Mouse (Mus musculus) stomach, embryonic 15.5 days (tissue): ENCODE measurements at regions not wholly inside any gene's neighbourhood (a gene's known extent, or its start where the extent isn't known, plus 50 kb on each side); places are given as distances from the start of the nearest gene placed in this dataset.

Experiments used
- ATAC-seq: fragments of 200-750 bp; cut with Nextera tagmentation; 2 replicates; pipeline ENCODE4 v1.8.0; 2017; ENCODE audit warnings: low read depth, moderate number of reproducible peaks, moderate TSS enrichment; ENCODE audit not compliant: insufficient read depth, low FRiP score
- H3K27ac ChIP-seq: fragments of 300-500 bp; sonication (generic); 2 replicates; pipeline ENCODE4 v1.5.1; 2015; ENCODE audit warnings: mild to moderate bottlenecking, inconsistent platforms
- H3K27me3 ChIP-seq: fragments of 300-500 bp; sonication (generic); replicated peaks from 2 replicates; pipeline ENCODE4 v1.6.1; 2015; ENCODE audit warnings: inconsistent platforms
- H3K36me3 ChIP-seq: fragments of 300-500 bp; sonication (generic); 2 replicates; pipeline ENCODE4 v1.6.1; 2015; ENCODE audit warnings: inconsistent platforms
- H3K4me1 ChIP-seq: fragments of 300-500 bp; sonication (generic); 2 replicates; pipeline ENCODE4 v1.6.1; 2015; ENCODE audit warnings: inconsistent platforms
- H3K4me2 ChIP-seq: fragments of 300-500 bp; sonication (generic); 2 replicates; pipeline ENCODE4 v1.6.1; 2015; ENCODE audit warnings: mild to moderate bottlenecking, inconsistent platforms
- H3K4me3 ChIP-seq: fragments of 300-500 bp; sonication (generic); replicated peaks from 2 replicates; pipeline ENCODE4 v1.5.1; 2015; ENCODE audit warnings: inconsistent platforms
- H3K9ac ChIP-seq: fragments of 300-500 bp; sonication (generic); 2 replicates; pipeline ENCODE4 v1.6.1; 2015; ENCODE audit warnings: inconsistent platforms
- H3K9me3 ChIP-seq: fragments of 300-500 bp; sonication (generic); 2 replicates; pipeline ENCODE4 v1.6.1; 2016; ENCODE audit warnings: inconsistent platforms
- WGBS: fragments of 180-500 bp; shearing (Covaris S2); methylation state at CpG from one replicate; pipeline ENCODE4 v1.1.7; 2015; 5-methylcytosine and 5-hydroxymethylcytosine counted together

DNA sequence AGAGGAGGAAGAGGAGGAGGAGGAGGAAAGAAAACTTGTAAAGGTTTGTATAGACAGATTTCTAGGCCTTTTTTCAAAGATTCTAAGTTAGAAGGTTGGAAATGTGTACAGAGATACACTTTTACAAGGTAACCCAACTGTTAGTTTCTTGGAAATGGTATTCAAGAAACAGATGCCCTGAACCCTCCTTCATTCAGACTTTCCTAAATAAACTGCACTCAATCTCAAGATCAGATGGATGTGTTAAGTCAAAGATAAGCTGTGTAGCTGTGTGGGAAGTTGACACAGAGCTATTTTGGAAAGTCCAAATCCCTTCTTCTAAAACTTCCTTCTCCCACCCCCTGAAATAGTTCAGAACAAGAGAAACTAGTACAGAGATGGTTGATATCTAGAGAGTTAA lies 342.2 kb upstream of the Gm11042 start:
- Histone ChIP-seq H3K27ac (no peak overlapping the region), H3K4me2 (no peak overlapping the region), H3K4me3 (no peak overlapping the region), H3K9me3 (no peaks in the 10 kb centered on the region), H3K4me1 (no peaks in the 10 kb centered on the region), H3K9ac (no peak overlapping the region), H3K36me3 (no peaks in the 10 kb centered on the region), H3K27me3 (no peaks in the 10 kb centered on the region)
- no peak for ATAC-seq

DNA sequence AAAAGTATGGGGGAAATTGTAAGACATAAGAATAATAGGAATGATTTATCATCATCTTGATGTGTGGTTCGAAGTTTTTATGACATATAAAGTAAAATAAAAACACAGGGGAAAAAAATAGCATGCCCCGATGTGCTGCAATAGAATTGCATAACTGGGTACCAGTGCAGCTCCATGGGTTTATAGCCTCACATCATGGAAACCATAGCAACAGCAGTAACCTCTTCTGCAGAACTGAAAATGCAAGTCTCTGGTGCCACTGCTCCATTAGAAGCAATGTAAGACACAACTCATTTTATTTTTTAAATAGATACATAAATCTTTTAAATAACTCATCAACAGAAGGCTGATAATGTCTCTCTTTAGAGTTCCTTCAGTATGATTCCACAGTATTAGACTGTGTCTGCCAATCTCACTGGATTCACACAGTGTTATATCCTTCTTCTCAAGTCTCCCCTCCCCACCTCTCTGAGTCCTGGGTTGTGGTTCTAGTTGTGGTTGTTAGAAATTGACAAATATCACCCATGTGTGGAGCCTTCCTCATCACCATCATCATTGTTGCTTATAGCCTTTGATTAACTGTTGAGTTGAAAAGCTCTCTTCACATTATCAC lies 340.9 kb upstream of the Gm11042 start:
- no peak overlapping the region for H3K9ac ChIP-seq
- no peak for ATAC-seq
- H3K4me3 ChIP-seq = no peak overlapping the region
- no peak overlapping the region for H3K27ac ChIP-seq
- no peaks in the 10 kb centered on the region for H3K36me3 ChIP-seq
- 67% methylated on average over 2 of the region's 2 CpGs for WGBS
- no peak overlapping the region for H3K4me2 ChIP-seq
- H3K27me3 ChIP-seq = no peaks in the 10 kb centered on the region
- no peaks in the 10 kb centered on the region for H3K4me1 ChIP-seq
- H3K9me3 ChIP-seq = no peaks in the 10 kb centered on the region

DNA sequence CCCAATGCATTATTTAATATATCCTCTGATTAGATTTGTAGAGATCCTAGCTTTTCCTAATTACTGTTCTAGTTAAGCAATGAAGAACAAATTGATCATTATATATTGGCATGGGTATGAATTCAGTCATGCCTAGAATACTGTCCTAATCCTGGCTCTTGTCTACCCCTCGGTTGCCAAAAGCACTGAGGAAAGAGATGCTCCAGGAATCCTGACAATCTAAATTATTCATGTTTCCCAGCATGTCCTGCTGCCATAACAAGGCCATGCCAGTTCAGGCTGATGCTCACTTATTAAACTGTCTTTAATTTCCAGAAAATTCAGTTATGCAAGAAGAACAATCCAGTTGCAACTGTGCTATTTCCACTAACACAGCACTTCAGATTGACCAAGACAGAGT lies 335.1 kb upstream of the Gm11042 start:
- no peak overlapping the region for H3K27ac ChIP-seq
- no peak for ATAC-seq
- H3K9ac ChIP-seq = no peak overlapping the region
- no peaks in the 10 kb centered on the region for H3K4me1 ChIP-seq
- no peaks in the 10 kb centered on the region for H3K36me3 ChIP-seq
- H3K27me3 ChIP-seq = no peaks in the 10 kb centered on the region
- H3K4me3 ChIP-seq = no peak overlapping the region
- no peaks in the 10 kb centered on the region for H3K9me3 ChIP-seq
- H3K4me2 ChIP-seq = no peak overlapping the region
- WGBS = 69% methylated on average over 1 of the region's 1 CpGs

DNA sequence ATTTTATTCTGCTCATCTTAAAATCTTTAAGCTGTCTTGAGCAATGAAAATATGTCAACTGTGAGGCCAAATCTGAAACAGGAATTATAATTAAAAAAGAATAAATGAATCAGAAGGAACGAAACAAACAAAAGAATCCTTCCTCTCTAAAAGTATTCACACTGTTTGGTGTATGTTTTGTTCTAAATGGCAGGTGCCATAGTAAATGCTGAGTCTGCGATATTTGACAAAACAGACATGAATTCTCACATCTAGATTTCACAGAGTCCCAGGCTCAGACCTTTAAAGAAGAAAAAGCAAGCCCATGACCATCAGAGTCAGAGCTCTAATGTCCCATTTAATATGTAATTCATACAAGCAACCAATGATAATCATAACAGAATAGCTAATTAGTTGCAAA lies 316.6 kb upstream of the Gm11042 start:
- H3K4me2 ChIP-seq = no peak overlapping the region
- H3K27me3 ChIP-seq = no peaks in the 10 kb centered on the region
- WGBS = 80% methylated on average over 2 of the region's 2 CpGs
- H3K27ac ChIP-seq = no peak overlapping the region
- H3K9me3 ChIP-seq = no peaks in the 10 kb centered on the region
- H3K4me1 ChIP-seq = no peaks in the 10 kb centered on the region
- no peaks in the 10 kb centered on the region for H3K36me3 ChIP-seq
- no peak overlapping the region for H3K4me3 ChIP-seq
- ATAC-seq = no peak
- H3K9ac ChIP-seq = no peak overlapping the region

DNA sequence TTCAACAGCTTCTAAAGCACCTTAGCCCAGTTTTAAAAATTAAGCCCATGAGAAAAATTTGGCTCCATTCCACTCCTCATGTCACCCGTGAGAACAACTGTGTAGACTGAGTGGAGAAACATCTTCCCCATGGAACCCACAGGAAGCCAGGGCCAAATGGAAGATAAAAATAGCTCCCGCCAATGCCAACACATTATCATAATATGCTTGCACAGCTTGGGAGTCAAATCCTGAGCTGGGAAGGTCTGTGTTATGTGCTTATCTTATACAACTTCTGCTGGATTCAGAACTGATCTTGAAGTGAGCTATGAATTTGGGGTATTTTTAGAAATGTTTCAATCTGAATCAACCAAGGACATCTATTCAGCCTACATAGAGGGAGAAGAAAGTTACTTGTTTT lies 279.0 kb upstream of the Gm11042 start:
- H3K9me3 ChIP-seq = no peaks in the 10 kb centered on the region
- no peak for ATAC-seq
- H3K9ac ChIP-seq = no peak overlapping the region
- WGBS = 64% methylated on average over 2 of the region's 2 CpGs
- H3K27ac ChIP-seq = no peak overlapping the region
- no peaks in the 10 kb centered on the region for H3K36me3 ChIP-seq
- H3K4me1 ChIP-seq = no peaks in the 10 kb centered on the region
- H3K4me2 ChIP-seq = no peak overlapping the region
- H3K4me3 ChIP-seq = no peak overlapping the region
- no peaks in the 10 kb centered on the region for H3K27me3 ChIP-seq

DNA sequence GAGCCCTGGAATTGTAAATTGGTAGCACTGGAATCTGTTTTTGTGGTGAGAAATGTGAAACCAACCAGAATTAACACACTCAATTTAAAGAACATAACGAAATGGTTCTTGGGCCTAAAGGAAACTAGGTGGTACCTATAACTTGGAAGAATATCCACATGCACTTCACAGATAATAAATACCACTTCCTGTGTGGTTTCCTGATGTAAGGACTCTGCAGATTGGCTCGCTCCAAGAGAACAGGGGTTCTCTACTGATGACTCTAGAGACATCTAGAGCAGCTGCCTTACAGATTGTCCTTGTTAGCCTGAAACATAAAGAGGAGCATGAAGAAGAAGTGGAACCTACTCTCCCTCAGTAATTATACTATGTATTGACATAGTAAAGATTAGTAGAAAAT lies 238.4 kb upstream of the Gm11042 start:
- Histone ChIP-seq H3K9me3 (no peaks in the 10 kb centered on the region), H3K4me1 (no peaks in the 10 kb centered on the region), H3K27me3 (no peaks in the 10 kb centered on the region), H3K27ac (no peak overlapping the region), H3K4me2 (no peak overlapping the region), H3K36me3 (no peaks in the 10 kb centered on the region), H3K4me3 (no peak overlapping the region), H3K9ac (no peak overlapping the region)
- WGBS = 81% methylated on average over 2 of the region's 2 CpGs
- ATAC-seq = no peak

DNA sequence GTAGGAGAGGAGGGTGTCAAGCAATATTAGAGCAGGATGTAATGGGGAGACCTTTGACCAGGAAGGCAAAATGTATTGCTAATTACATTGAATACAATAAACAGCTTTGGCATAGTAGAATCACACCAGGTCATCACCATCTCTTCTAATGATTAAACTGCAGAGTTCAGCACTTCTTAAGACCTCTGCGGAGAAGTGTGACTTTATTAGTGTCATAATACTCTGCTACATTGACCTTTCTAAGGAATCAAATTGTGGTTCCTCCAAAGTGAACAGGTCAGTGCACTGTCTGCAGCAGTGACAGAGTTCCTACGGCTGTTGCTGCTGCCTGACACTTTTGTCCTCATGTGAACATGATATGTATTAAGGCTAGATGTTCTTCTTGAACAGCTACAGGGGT lies 228.0 kb upstream of the Gm11042 start:
- no peaks in the 10 kb centered on the region for H3K27me3 ChIP-seq
- no peaks in the 10 kb centered on the region for H3K9me3 ChIP-seq
- no peak overlapping the region for H3K9ac ChIP-seq
- no peak overlapping the region for H3K4me2 ChIP-seq
- ATAC-seq = no peak
- no peak overlapping the region for H3K27ac ChIP-seq
- no peaks in the 10 kb centered on the region for H3K36me3 ChIP-seq
- no peaks in the 10 kb centered on the region for H3K4me1 ChIP-seq
- 82% methylated on average over 2 of the region's 2 CpGs for WGBS
- H3K4me3 ChIP-seq = no peak overlapping the region

DNA sequence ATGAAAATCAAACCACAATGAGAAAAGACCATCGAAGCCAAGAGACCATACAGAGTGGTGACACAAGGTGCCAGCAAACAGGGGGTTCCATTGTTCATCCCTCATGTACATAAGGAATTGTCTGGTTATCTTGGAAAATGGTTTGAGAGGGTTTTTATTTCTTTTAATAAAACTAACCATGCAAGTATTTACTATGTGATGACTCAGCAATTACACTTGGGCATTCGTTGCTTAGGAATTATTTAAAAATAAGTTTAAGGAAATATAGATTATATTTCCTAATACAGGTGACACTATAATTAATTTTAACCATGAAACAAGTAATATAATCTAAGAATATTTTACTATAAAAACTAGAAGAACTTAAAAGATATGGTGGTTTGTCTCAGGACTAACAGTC lies 218.7 kb upstream of the Gm11042 start:
- Histone ChIP-seq H3K9me3 (no peaks in the 10 kb centered on the region), H3K27ac (no peak overlapping the region), H3K9ac (no peak overlapping the region), H3K27me3 (no peaks in the 10 kb centered on the region), H3K4me1 (no peaks in the 10 kb centered on the region), H3K4me2 (no peak overlapping the region), H3K36me3 (no peaks in the 10 kb centered on the region), H3K4me3 (no peak overlapping the region)
- no peak for ATAC-seq
- 78% methylated on average over 2 of the region's 2 CpGs for WGBS

DNA sequence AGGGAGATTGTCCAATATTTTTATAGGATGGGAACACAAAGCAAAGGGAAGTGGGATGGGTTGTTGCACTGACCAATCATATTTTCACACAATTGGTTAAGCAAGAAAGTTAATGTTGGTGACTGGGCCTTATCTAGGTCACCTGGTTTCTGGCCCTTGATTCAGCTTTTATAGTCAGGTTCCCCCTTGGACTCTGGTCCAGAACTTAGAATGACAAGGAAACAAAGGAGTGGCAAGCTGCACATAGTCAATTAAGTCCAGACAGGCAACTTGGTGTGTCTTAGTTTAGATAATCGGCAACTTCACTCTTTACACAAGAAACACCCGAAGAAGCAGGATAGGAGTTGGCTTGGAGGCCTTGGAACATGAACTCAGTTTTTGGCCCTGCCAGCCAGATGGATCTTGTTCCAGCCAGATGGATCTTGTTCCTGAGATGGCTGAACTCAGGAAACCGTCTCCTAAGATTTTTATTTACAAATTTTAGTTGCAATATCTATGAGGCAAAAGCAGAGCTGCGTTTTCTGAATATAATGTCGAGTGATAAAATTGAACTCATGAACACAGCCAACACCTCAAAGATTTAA lies 212.9 kb upstream of the Gm11042 start:
- 43% methylated on average over 5 of the region's 5 CpGs for WGBS
- ATAC-seq = no peak
- Histone ChIP-seq H3K4me2 (no peak overlapping the region), H3K4me1 (no peaks in the 10 kb centered on the region), H3K36me3 (no peaks in the 10 kb centered on the region), H3K9ac (no peak overlapping the region), H3K27me3 (no peaks in the 10 kb centered on the region), H3K4me3 (no peak overlapping the region), H3K9me3 (no peaks in the 10 kb centered on the region), H3K27ac (no peak overlapping the region)

DNA sequence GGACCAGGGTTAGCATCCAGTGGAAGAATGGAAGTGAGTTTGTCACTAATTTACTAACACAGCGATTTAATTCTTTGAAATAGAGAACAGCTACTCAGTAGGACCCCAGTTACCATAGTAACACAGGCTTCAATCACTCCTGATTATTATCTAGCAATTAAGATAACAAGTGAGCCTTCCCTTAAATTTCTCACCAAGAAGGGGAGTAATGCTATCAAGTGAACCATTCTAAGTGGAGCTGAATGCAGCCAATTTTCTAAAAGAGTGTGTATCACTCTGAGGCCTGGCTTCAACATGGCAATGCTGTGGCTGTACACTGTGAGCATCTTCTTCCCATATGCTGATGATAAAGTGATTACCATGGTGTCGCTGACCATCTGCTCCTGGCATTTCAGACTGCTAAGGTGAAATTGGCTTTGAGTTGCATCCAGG lies 211.0 kb upstream of the Gm11042 start:
- Histone ChIP-seq H3K9me3 (no peaks in the 10 kb centered on the region), H3K9ac (no peak overlapping the region), H3K27me3 (no peaks in the 10 kb centered on the region), H3K4me3 (no peak overlapping the region), H3K36me3 (no peaks in the 10 kb centered on the region), H3K4me2 (no peak overlapping the region), H3K4me1 (no peaks in the 10 kb centered on the region), H3K27ac (no peak overlapping the region)
- 53% methylated on average over 2 of the region's 2 CpGs for WGBS
- no peak for ATAC-seq

DNA sequence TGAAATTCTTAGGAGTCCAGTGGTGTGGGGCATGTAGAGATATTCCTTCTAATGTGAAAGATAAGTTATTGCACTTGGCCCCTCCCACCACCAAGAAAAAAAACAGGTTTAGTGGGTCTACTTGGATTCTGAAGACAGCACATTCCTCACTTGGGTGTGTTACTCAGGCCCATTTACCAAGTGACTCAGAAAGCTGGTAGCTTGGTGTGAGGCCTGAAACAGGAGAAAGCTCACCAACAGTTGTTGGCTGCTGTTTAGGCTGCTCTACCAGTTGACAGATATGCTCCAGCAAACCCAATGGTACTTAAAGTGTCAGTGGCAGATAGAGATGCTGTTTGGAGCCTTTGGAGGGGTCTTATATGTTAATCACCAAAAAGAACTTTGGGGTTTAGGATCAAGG lies 207.8 kb upstream of the Gm11042 start:
- H3K9me3 ChIP-seq = no peaks in the 10 kb centered on the region
- H3K9ac ChIP-seq = no peak overlapping the region
- no peaks in the 10 kb centered on the region for H3K27me3 ChIP-seq
- no peaks in the 10 kb centered on the region for H3K4me1 ChIP-seq
- no peak; the same call in 1 of the 2 replicates for ATAC-seq
- H3K4me3 ChIP-seq = no peak overlapping the region
- H3K27ac ChIP-seq = no peak overlapping the region
- H3K36me3 ChIP-seq = no peaks in the 10 kb centered on the region
- H3K4me2 ChIP-seq = no peak overlapping the region

DNA sequence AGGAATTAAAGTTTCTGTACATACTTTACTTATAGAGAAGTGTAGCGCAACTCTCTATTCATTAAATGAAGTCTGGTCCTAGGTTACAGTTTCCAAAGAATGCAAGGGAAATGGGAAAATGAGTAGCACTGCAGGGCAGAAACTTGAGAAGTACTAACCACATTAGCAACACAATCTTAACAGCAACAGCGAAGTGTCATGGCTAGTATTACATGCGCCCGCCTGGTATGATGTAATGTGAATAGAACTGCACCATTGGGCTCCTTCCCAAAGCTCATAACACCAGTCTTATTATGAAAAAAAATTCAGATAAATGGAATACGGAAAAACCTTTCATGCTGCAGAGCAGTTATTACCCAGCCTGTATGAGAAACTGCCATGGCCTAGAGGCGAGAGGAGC lies 201.8 kb upstream of the Gm11042 start:
- H3K27ac ChIP-seq = no peak overlapping the region
- no peak overlapping the region for H3K4me2 ChIP-seq
- H3K9me3 ChIP-seq = no peaks in the 10 kb centered on the region
- no peaks in the 10 kb centered on the region for H3K36me3 ChIP-seq
- no peak for ATAC-seq
- no peaks in the 10 kb centered on the region for H3K4me1 ChIP-seq
- H3K4me3 ChIP-seq = no peak overlapping the region
- no peaks in the 10 kb centered on the region for H3K27me3 ChIP-seq
- WGBS = 85% methylated on average over 6 of the region's 6 CpGs
- H3K9ac ChIP-seq = no peak overlapping the region

DNA sequence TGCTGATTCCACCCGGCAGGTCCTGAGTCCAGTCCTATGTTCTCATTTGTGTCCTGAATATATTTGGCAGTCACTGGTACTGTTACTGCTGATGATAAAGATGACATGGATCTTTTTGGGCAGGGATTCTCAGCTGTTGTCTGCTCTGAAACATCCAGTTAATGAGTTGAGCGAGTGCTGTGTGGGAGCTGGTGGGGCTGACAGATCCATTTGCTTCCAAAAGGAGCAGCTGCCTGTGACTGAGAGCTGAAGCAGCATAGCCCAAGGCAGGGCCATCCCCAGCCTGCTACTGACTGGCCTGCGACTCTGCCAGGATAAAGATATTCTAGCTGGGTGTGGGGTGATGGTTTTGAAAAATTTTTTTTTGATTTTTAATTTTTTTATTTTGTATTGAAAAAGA lies 200.3 kb upstream of the Gm11042 start:
- no peaks in the 10 kb centered on the region for H3K9me3 ChIP-seq
- no peak overlapping the region for H3K9ac ChIP-seq
- WGBS = 49% methylated on average over 3 of the region's 3 CpGs
- no peaks in the 10 kb centered on the region for H3K4me1 ChIP-seq
- ATAC-seq = no peak
- H3K36me3 ChIP-seq = no peaks in the 10 kb centered on the region
- H3K27ac ChIP-seq = no peak overlapping the region
- H3K27me3 ChIP-seq = no peaks in the 10 kb centered on the region
- no peak overlapping the region for H3K4me2 ChIP-seq
- H3K4me3 ChIP-seq = no peak overlapping the region
